Mouse (Mus musculus) lung, embryonic 16.5 days (tissue): ENCODE data around the gene Lcn9. TPM values are rescaled to one million over a fixed set of nuclear protein-coding genes. Genes with fewer than 3 reads are reported as not detected.
A peak's percentile ranks its signal among the peaks of the same experiment; 100 is the strongest.
"Not testable (repeated sequence)": the region's sequence is repeated elsewhere in the genome, so short reads cannot be mapped to it uniquely, and the experiment has no call there.

Experiments
- ATAC-seq: fragments of 200-750 bp; cut with Nextera tagmentation; 2 replicates; pipeline ENCODE4 v1.8.0; 2017; ENCODE audit warnings: low read depth, mild to moderate bottlenecking, moderate library complexity
- H3K27ac ChIP-seq: fragments of 300-500 bp; sonication (generic); 2 replicates; pipeline ENCODE4 v1.5.1; 2014; ENCODE audit warnings: mild to moderate bottlenecking, control low read depth, low read length
- H3K27me3 ChIP-seq: fragments of 300-500 bp; sonication (generic); 2 replicates; pipeline ENCODE4 v1.6.1; 2014; ENCODE audit warnings: low read depth, low read length, mixed read lengths; ENCODE audit not compliant: control insufficient read depth, insufficient read depth
- H3K36me3 ChIP-seq: fragments of 300-500 bp; sonication (generic); 2 replicates; pipeline ENCODE4 v1.6.1; 2014; ENCODE audit warnings: low read length; ENCODE audit not compliant: control insufficient read depth, insufficient read depth
- H3K4me1 ChIP-seq: fragments of 300-500 bp; sonication (generic); replicated peaks from 2 replicates; pipeline ENCODE4 v1.6.1; 2014; ENCODE audit warnings: low read length, mixed read lengths; ENCODE audit not compliant: control insufficient read depth, insufficient read depth
- H3K4me2 ChIP-seq: fragments of 300-500 bp; sonication (generic); 2 replicates; pipeline ENCODE4 v1.6.1; 2014; ENCODE audit warnings: low read depth, low read length, control low read depth
- H3K4me3 ChIP-seq: fragments of 300-500 bp; sonication (generic); 2 replicates; pipeline ENCODE4 v1.5.1; 2014; ENCODE audit warnings: mild to moderate bottlenecking, low read length, control low read depth
- H3K9ac ChIP-seq: fragments of 300-500 bp; sonication (generic); 2 replicates; pipeline ENCODE4 v1.6.1; 2014; ENCODE audit warnings: low read length, control low read depth
- H3K9me3 ChIP-seq: fragments of 300-500 bp; sonication (generic); 2 replicates; pipeline ENCODE4 v1.6.1; 2016; ENCODE audit warnings: low read length; ENCODE audit not compliant: control insufficient read depth
- WGBS: fragments of 180-500 bp; shearing (Covaris S2); extraction: QIAGEN DNeasy Blood & Tissue Kit; methylation state at CpG from one replicate; pipeline ENCODE4 v1.1.7; 2014; 5-methylcytosine and 5-hydroxymethylcytosine counted together
- polyA plus RNA-seq: library from polyadenylated mRNA; unstranded; fragments of >200 nt; fragmentation: Nextera tagmentation; extraction: Ambion mirVana; gene quantifications from 2 replicates; pipeline ENCODE4 v1.2.1, GENCODE M21; 2015

Lcn9 gene
- polyA plus RNA-seq, 1 experiment from 2014 or later = not detected

- no peak overlapping the region for H3K27ac ChIP-seq
- WGBS = 77% methylated on average over 3 of the region's 3 CpGs
- no peak overlapping the region for H3K9ac ChIP-seq
- no peaks in the 10 kb centered on the region for H3K4me1 ChIP-seq
- H3K9me3 ChIP-seq = no peaks in the 10 kb centered on the region
- no peak for ATAC-seq
- no peaks in the 10 kb centered on the region for H3K36me3 ChIP-seq
- H3K4me3 ChIP-seq = no peak overlapping the region
- H3K4me2 ChIP-seq = no peak overlapping the region
- no peaks in the 10 kb centered on the region for H3K27me3 ChIP-seq
Measured at GRCm38 (mm10) chr2:25789092-25789491, 33.9 kb upstream of the Lcn9 start.

- ATAC-seq = no peak
- Histone ChIP-seq H3K27ac (no peak overlapping the region), H3K9ac (no peak overlapping the region), H3K4me3 (no peak overlapping the region), H3K9me3 (no peaks in the 10 kb centered on the region), H3K27me3 (no peaks in the 10 kb centered on the region), H3K36me3 (no peaks in the 10 kb centered on the region), H3K4me2 (no peak overlapping the region), H3K4me1 (no peaks in the 10 kb centered on the region)
- WGBS = 19% methylated on average over 2 of the region's 2 CpGs
Measured at GRCm38 (mm10) chr2:25797635-25798034, 25.3 kb upstream of the Lcn9 start.

DNA sequence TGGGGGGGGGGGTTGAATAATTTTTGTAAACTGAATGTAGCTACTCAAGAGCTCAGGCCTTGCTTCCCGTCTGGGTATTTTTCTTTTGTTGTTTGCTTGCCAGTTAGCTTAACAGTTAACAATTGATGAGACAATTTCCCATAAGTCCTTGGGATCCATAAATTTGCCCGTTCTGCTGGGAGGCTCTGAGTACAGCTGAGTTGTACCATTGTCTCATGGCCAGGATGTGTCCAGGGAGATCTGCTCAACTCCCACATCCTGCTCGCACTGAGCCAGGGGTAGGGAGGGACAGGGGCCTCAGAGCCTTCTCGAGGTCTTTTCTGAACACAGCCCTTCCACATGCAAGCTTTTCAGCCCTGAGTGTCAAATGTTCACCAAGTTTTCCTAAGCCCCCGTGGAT is 24.9 kb upstream of the Lcn9 start:
- no peak overlapping the region for H3K4me2 ChIP-seq
- no peak overlapping the region for H3K9ac ChIP-seq
- H3K4me1 ChIP-seq = no peaks in the 10 kb centered on the region
- WGBS = 49% methylated on average over 5 of the region's 5 CpGs
- H3K9me3 ChIP-seq = no peaks in the 10 kb centered on the region
- ATAC-seq = no peak
- no peaks in the 10 kb centered on the region for H3K36me3 ChIP-seq
- H3K27me3 ChIP-seq = no peaks in the 10 kb centered on the region
- no peak overlapping the region for H3K27ac ChIP-seq
- no peak overlapping the region for H3K4me3 ChIP-seq

DNA sequence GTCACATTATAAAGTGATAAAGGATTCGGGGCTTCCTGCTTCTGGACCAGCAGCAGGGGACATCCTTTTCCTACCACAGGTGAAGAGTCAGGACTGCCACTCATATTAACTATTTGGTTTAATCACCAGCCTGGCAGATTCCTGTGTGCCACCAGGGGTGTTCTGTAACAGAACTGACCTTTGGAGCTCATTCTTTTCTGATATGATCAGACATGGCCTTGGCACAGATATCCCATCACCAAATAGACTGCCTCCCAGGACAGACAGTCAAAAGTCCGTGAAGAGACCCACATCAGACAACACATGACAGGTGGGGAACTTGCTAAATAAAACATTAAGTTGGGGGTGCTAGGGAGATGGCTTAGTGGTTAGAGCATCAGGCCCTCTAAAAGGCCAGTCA is 11.2 kb upstream of the Lcn9 start:
- Histone ChIP-seq H3K4me2 (no peak overlapping the region), H3K27me3 (no peaks in the 10 kb centered on the region), H3K4me3 (no peak overlapping the region), H3K4me1 (no peaks in the 10 kb centered on the region), H3K9ac (no peak overlapping the region), H3K27ac (no peak overlapping the region), H3K9me3 (no peaks in the 10 kb centered on the region), H3K36me3 (no peaks in the 10 kb centered on the region)
- 55% methylated on average over 2 of the region's 2 CpGs for WGBS
- ATAC-seq = no peak

GRCm38 (mm10) chr2:25813364-25813763 is 9.6 kb upstream of the Lcn9 start:
- H3K9ac ChIP-seq = no peak overlapping the region
- H3K4me2 ChIP-seq = no peak overlapping the region
- no peak overlapping the region for H3K27ac ChIP-seq
- no peaks in the 10 kb centered on the region for H3K9me3 ChIP-seq
- no peaks in the 10 kb centered on the region for H3K27me3 ChIP-seq
- H3K4me1 ChIP-seq = no peaks in the 10 kb centered on the region
- 75% methylated on average over 5 of the region's 5 CpGs for WGBS
- no peak overlapping the region for H3K4me3 ChIP-seq
- no peaks in the 10 kb centered on the region for H3K36me3 ChIP-seq
- ATAC-seq = no peak

DNA sequence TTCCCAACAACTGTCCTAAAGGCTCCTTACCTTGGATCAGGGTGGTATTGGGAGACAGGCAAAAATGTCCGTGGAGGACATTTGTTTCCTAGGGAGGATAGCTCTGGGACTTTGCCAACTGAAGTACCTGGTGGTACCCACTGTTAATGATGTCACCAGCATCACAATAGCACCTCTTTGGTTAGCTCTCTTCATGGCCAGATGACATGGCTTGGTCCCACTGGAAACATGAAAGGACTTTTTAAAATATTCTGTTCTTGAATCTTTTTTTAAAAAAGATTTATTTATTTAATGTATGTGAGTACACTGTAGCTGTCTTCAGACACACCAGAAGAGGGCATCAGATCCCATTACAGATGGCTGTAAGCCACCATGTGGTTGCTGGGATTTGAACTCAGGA is 7.2 kb upstream of the Lcn9 start, which contains the start of gene Glt6d1:
Gene Glt6d1, minus strand, starts transcription at position 101 of the 400 bp plus-strand sequence.
- ATAC-seq, H3K27me3 ChIP-seq, H3K9me3 ChIP-seq, H3K4me3 ChIP-seq, H3K36me3 ChIP-seq, H3K4me2 ChIP-seq, H3K4me1 ChIP-seq, H3K27ac ChIP-seq, H3K9ac ChIP-seq: not testable (repeated sequence)
- 63% methylated on average over 1 of the region's 1 CpGs for WGBS

GRCm38 (mm10) chr2:25824751-25825150 is 1.8 kb downstream of the Lcn9 start:
- Histone ChIP-seq H3K36me3 (no peaks in the 10 kb centered on the region), H3K4me2 (no peak overlapping the region), H3K4me1 (no peaks in the 10 kb centered on the region), H3K4me3 (no peak overlapping the region), H3K27ac (no peak overlapping the region), H3K27me3 (no peaks in the 10 kb centered on the region), H3K9me3 (no peaks in the 10 kb centered on the region), H3K9ac (no peak overlapping the region)
- ATAC-seq = no peak
- 80% methylated on average over 3 of the region's 3 CpGs for WGBS

DNA sequence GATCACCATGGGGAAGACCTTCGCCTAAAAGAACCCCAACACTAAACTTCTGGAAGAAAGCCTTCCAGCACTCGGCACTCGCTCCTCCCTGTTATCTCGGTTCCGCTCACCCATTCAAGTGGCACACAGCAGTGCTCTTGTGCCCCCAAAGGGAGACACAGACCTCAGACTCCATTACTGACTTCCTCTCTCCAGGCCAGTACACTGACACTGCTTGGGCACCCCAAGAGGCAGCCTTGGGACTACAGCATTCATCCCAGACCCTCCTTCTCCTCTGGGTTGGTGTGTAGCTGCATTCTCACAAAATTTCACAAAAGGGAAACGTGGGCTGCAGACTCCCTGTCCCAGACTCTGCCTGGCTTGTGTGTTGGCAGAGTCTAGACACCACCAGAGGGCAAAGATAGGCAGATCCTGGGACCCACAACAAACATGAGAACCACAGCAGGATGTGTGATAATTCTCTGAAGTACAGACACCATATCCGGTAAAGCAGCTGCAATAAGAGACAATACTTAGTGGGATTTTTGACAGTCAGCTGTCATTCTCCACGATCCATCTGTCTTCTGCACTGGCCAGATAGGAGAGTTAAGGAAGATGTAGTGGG is 5.5 kb downstream of the Lcn9 start:
- Histone ChIP-seq H3K9me3 (no peaks in the 10 kb centered on the region), H3K4me1 (no peaks in the 10 kb centered on the region), H3K36me3 (no peaks in the 10 kb centered on the region), H3K4me3 (no peak overlapping the region), H3K9ac (no peak overlapping the region), H3K4me2 (no peak overlapping the region), H3K27me3 (no peaks in the 10 kb centered on the region), H3K27ac (no peak overlapping the region)
- 66% methylated on average over 8 of the region's 8 CpGs for WGBS
- ATAC-seq = no peak

DNA sequence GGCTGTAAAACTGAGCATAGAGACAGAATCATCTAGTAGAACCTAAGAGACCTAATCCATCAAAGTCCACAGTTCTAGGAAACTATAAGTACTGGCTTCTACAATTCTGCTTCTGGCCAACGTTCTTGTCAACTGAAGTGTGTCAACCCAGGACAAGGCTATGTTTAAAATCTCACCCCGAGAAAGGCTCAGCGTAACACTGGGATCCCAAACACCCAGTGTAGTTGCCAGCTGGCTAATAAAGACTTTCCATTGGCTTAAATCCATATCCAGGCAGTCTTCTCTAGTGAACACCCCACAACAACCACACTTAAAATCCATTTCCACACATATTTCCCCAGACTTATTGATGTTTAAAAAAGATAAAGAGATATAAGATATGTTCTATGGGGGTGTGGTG is 7.8 kb downstream of the Lcn9 start:
- Histone ChIP-seq H3K9ac (no peak overlapping the region), H3K9me3 (no peaks in the 10 kb centered on the region), H3K36me3 (no peaks in the 10 kb centered on the region), H3K4me1 (no peaks in the 10 kb centered on the region), H3K4me3 (no peak overlapping the region), H3K27ac (no peak overlapping the region), H3K27me3 (no peaks in the 10 kb centered on the region), H3K4me2 (no peak overlapping the region)
- WGBS = 73% methylated on average over 3 of the region's 3 CpGs
- no peak for ATAC-seq

DNA sequence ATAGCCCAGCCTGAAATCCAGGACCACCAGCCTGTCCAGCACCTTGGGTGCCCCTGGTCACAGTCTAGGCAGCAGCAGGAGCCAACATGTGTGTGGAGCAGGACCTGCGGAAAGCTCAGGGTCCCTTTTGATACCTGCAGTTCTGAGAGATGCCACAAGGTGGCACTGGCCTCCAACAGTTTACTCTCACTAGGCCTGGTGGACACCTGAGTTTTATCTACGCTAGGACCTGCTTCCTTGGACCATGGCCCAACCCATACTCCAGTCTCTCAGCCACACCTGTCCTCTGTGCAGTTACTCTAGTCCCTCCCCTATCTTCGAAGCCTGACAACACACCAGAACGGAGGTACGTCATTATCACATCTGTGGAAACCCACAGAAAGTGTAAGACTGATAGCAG is 13.3 kb downstream of the Lcn9 start:
- no peaks in the 10 kb centered on the region for H3K36me3 ChIP-seq
- H3K27me3 ChIP-seq = no peaks in the 10 kb centered on the region
- peak; percentile 60 for ATAC-seq
- H3K9me3 ChIP-seq = no peaks in the 10 kb centered on the region
- H3K27ac ChIP-seq = no peak overlapping the region
- H3K9ac ChIP-seq = no peak overlapping the region
- WGBS = 39% methylated on average over 5 of the region's 5 CpGs
- H3K4me2 ChIP-seq = no peak overlapping the region
- H3K4me3 ChIP-seq = no peak overlapping the region
- no peaks in the 10 kb centered on the region for H3K4me1 ChIP-seq
